Mouse (Mus musculus) liver, embryonic 14.5 days (tissue): ENCODE data around the gene Tecta. TPM values are rescaled to one million over a fixed set of nuclear protein-coding genes. Genes with fewer than 3 reads are reported as not detected.

Source experiments
- ATAC-seq: fragments of 200-750 bp; cut with Nextera tagmentation; 2 replicates; pipeline ENCODE4 v1.8.0; 2017; ENCODE audit warnings: moderate number of reproducible peaks, mild to moderate bottlenecking, moderate library complexity; ENCODE audit not compliant: insufficient read depth
- DNase-seq, 3 experiments: peaks; one replicate each; pipeline ENCODE4 v3.0.0-alpha.2; 2012 to 2013; ENCODE audit warnings: low read depth in 3 of 3, low spot score in 3 of 3
- H3K27ac ChIP-seq: fragments of 300-500 bp; sonication (generic); 2 replicates; pipeline ENCODE4 v1.5.1; 2014; ENCODE audit warnings: moderate library complexity, mild to moderate bottlenecking, control low read depth, inconsistent platforms
- H3K27me3 ChIP-seq: fragments of 300-500 bp; sonication (generic); 2 replicates; pipeline ENCODE4 v1.6.1; 2014; ENCODE audit warnings: mild to moderate bottlenecking, low read length, moderate library complexity; ENCODE audit not compliant: control insufficient read depth, insufficient read depth
- H3K36me3 ChIP-seq: fragments of 300-500 bp; sonication (generic); replicated peaks from 2 replicates; pipeline ENCODE4 v1.6.1; 2014; ENCODE audit warnings: low read depth; ENCODE audit not compliant: control insufficient read depth, insufficient read depth
- H3K4me1 ChIP-seq, 2 experiments: fragments of 200-500 bp in 1 of 2; fragments of 300-500 bp in 1 of 2; sonication (generic) in 1 of 2; replicated peaks; 2 replicates each; pipeline ENCODE4 v1.6.1; 2012 to 2014; ENCODE audit warnings: antibody characterized with exemption in 1 of 2, inconsistent platforms in 1 of 2, low read length in 1 of 2; ENCODE audit not compliant: control insufficient read depth in 2 of 2, insufficient read depth in 2 of 2
- H3K4me2 ChIP-seq: fragments of 300-500 bp; sonication (generic); 2 replicates; pipeline ENCODE4 v1.6.1; 2014; ENCODE audit warnings: low read depth, mild to moderate bottlenecking, control low read depth, moderate library complexity
- H3K4me3 ChIP-seq, 2 experiments: fragments of 200-500 bp in 1 of 2; fragments of 300-500 bp in 1 of 2; sonication (generic) in 1 of 2; 2 replicates each; pipeline ENCODE4 v1.5.1; 2012 to 2014; ENCODE audit warnings: low read depth in 2 of 2, low read length in 2 of 2, mild to moderate bottlenecking in 2 of 2, control low read depth in 1 of 2, inconsistent platforms in 1 of 2, moderate library complexity in 1 of 2; ENCODE audit not compliant: insufficient read depth in 1 of 2
- H3K9ac ChIP-seq: fragments of 300-500 bp; sonication (generic); replicated peaks from 2 replicates; pipeline ENCODE4 v1.6.1; 2014; ENCODE audit warnings: mild to moderate bottlenecking, control low read depth, moderate library complexity
- H3K9me3 ChIP-seq: fragments of 300-500 bp; sonication (generic); 2 replicates; pipeline ENCODE4 v1.6.1; 2016; ENCODE audit warnings: low read length, mixed read lengths; ENCODE audit not compliant: control insufficient read depth
- CTCF ChIP-seq: IDR thresholded peaks from 2 replicates; pipeline ENCODE4 v1.5.1; 2016; ENCODE audit warnings: antibody characterized with exemption, low read depth, control low read depth
- EP300 ChIP-seq: IDR thresholded peaks from 2 replicates; pipeline ENCODE4 v1.6.1; 2016; ENCODE audit warnings: antibody characterized with exemption, low read depth
- whole genome bisulfite sequencing: fragments of 180-500 bp; shearing (Covaris S2); extraction: QIAGEN DNeasy Blood & Tissue Kit; methylation state at CpG from one replicate; pipeline ENCODE4 v1.1.7; 2014; ENCODE audit not compliant: insufficient replicate concordance; 5-methylcytosine and 5-hydroxymethylcytosine counted together
- polyA plus RNA-seq, 2 experiments: library from polyadenylated mRNA; depleted of rRNA in 1 of 2; stranded (reverse) in 1 of 2; unstranded in 1 of 2; fragments of >200 nt; fragmentation: Nextera tagmentation in 1 of 2; extraction: Ambion mirVana in 1 of 2; gene quantifications; 2 replicates each; pipeline versions ENCODE4 v1.2.1 to v1.2.3; 2012 to 2014

Tecta gene
- polyA plus RNA-seq, 2 experiments = 0.05 to 0.28 TPM

DNA sequence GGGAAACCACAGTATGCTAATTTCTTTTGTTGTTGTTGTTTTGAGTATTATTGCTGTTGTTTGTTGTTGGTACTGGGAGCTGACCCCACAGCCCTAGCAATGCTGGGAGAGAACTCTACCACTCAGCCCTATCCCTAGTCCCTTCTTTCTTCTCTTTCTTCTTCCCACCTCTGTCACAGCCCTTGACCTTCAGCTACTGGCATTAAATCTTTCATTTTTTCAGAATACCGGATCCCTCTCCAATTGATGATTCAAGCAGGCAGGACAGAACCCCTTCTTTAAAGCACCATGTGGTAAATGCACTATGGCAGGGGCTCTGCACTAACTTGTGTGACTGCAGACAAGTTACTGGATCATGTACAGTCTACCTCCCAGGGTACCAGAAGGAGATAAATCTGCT, 63.2 kb downstream of the Tecta start:
- no peak for TF ChIP-seq EP300
- TF ChIP-seq CTCF = no peak
- Histone ChIP-seq H3K27me3 (no peaks in the 10 kb centered on the region), H3K36me3 (no peaks in the 10 kb centered on the region), H3K27ac (no peak overlapping the region), H3K4me2 (no peak overlapping the region), H3K9ac (no peak overlapping the region), H3K4me3 (no peak overlapping the region), H3K9me3 (no peaks in the 10 kb centered on the region), H3K4me1 (no peaks in the 10 kb centered on the region)
- DNase-seq (no peak), ATAC-seq (no peak)
- 55% methylated on average over 1 of the region's 1 CpGs for WGBS

DNA sequence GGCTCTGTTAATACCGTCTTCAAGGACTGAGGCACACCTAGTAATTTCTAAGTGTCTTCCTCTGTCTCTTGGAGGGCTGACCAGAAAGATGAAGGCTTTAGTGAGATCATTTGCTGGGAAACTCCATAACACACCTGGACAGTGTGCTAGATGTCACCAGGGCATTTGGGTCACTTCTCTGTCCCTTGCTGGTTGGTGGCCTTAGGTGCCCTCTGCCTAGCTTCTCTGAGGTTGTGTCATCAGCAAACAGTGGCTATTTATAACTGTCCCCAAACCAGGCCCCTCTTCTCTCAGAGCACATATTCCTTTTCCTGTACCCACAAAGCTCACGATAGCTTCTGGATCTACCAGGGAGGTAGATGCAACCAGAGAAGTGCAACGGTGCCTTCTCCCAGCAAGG, 64.8 kb downstream of the Tecta start:
- no peak for ATAC-seq

DNA sequence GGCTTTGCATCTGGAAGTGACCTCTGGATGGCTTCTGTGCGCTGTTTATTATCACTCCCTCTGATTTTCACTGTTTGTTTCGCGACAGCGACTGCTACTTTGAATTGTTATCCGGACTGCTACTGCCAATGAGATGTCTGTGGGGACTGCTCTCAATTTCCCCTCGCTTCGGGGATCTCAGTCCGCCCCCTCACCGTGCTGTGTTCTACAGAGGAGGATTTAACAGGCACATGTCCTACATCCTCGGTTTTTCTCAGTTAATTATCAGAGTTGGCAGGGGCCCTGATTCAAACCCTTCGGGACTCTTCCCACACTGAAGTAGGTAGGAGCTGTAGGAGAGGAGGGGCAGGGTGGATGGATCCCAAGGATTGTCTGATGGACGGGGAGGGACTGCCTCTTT, 67.0 kb downstream of the Tecta start:
- H3K9ac ChIP-seq = no peak overlapping the region
- H3K36me3 ChIP-seq = no peaks in the 10 kb centered on the region
- H3K27me3 ChIP-seq = no peaks in the 10 kb centered on the region
- ATAC-seq (no peak), DNase-seq (no peak)
- TF ChIP-seq CTCF (no peak), EP300 (no peak)
- H3K27ac ChIP-seq = no peak overlapping the region
- no peak overlapping the region for H3K4me2 ChIP-seq
- H3K4me1 ChIP-seq = no peaks in the 10 kb centered on the region
- H3K4me3 ChIP-seq = no peak overlapping the region
- H3K9me3 ChIP-seq = no peaks in the 10 kb centered on the region
- WGBS = 54% methylated on average over 12 of the region's 12 CpGs

More for the DNA sequence above, 64.8 kb downstream of the Tecta start:
- Histone ChIP-seq H3K27ac (no peak overlapping the region), H3K27me3 (no peaks in the 10 kb centered on the region), H3K9me3 (no peaks in the 10 kb centered on the region), H3K4me2 (no peak overlapping the region), H3K36me3 (no peaks in the 10 kb centered on the region), H3K4me3 (no peak overlapping the region), H3K9ac (no peak overlapping the region), H3K4me1 (no peaks in the 10 kb centered on the region)
- no peak for TF ChIP-seq CTCF
- TF ChIP-seq EP300 = no peak
- DNase-seq = no peak
- 64% methylated on average over 3 of the region's 3 CpGs for WGBS

DNA sequence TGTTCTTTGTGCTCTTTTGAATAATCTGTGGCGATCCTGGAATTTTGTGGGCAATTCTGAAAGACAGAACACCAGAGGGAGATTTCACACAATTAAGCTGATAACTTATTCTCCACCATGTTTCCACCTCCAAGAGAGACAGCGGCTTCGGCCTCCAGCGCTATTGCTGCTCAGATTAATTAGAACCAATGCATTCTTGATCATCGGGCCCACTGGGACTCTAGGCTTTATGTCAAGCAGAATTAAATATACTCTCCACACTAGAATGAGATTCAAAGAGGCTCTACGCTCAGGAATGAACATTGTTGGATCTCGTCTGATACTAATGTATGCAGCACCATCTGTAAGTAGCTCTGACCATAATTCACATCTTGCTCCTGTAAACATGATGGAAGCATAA, 68.4 kb downstream of the Tecta start:
- no peaks in the 10 kb centered on the region for H3K4me1 ChIP-seq
- ATAC-seq = no peak

DNA sequence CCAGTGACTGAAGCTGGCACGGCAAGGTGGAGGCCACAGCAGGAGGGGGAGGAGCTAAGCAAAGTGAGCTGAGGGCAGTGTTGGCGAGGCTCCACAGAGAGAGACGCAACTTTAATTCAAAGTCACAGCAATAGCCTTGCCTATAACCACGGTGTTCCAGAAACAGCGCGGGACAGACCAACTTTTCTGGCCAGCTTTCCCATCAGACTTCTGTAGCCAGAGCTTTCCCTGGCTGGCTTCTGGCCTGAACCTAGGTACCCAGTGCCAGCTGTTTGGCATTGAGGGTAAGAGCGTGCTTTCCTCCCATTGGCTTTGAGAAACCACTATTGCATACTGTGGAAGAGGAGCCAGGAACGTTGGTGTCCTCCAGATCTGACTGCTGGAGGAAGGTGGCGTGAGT, 70.0 kb downstream of the Tecta start:
- TF ChIP-seq CTCF = no peak
- no peak for TF ChIP-seq EP300
- no peak overlapping the region for H3K9ac ChIP-seq
- no peaks in the 10 kb centered on the region for H3K9me3 ChIP-seq
- DNase-seq (no peak), ATAC-seq (no peak)
- H3K4me3 ChIP-seq = no peak overlapping the region
- no peaks in the 10 kb centered on the region for H3K4me1 ChIP-seq
- H3K4me2 ChIP-seq = no peak overlapping the region
- no peaks in the 10 kb centered on the region for H3K36me3 ChIP-seq
- H3K27me3 ChIP-seq = no peaks in the 10 kb centered on the region
- 57% methylated on average over 9 of the region's 9 CpGs for WGBS
- H3K27ac ChIP-seq = no peak overlapping the region

More for the DNA sequence above, 68.4 kb downstream of the Tecta start:
- Histone ChIP-seq H3K36me3 (no peaks in the 10 kb centered on the region), H3K9me3 (no peaks in the 10 kb centered on the region), H3K4me3 (no peak overlapping the region), H3K27ac (no peak overlapping the region), H3K27me3 (no peaks in the 10 kb centered on the region), H3K9ac (no peak overlapping the region), H3K4me2 (no peak overlapping the region)
- TF ChIP-seq CTCF = no peak
- TF ChIP-seq EP300 = no peak
- DNase-seq = no peak
- WGBS = 75% methylated on average over 7 of the region's 7 CpGs
